Mouse (Mus musculus) kidney, adult 11 months (tissue): ENCODE data around the gene 4921504E06Rik.

Experiments
- DNase-seq: peaks from one replicate; pipeline ENCODE4 v3.0.0; 2022

Gene 4921504E06Rik

GRCm38 (mm10) chr2:19553821-19554592 is at the start of gene 4921504E06Rik:
Gene 4921504E06Rik (minus strand): TSS chr2:19553914.
- DNase-seq = peak; percentile 84

GRCm38 (mm10) chr2:19601386-19601925 is 47.7 kb upstream of the 4921504E06Rik start:
- no peak for DNase-seq

GRCm38 (mm10) chr2:19600860-19601259 is 47.1 kb upstream of the 4921504E06Rik start:
- DNase-seq = no peak

GRCm38 (mm10) chr2:19599801-19600200 is 46.1 kb upstream of the 4921504E06Rik start:
- DNase-seq = no peak

- DNase-seq = peak; percentile 6
Measured at GRCm38 (mm10) chr2:19596988-19597387, 43.3 kb upstream of the 4921504E06Rik start.

GRCm38 (mm10) chr2:19596426-19596825 is 42.7 kb upstream of the 4921504E06Rik start:
- no peak for DNase-seq

GRCm38 (mm10) chr2:19594856-19595255 is 41.1 kb upstream of the 4921504E06Rik start:
- DNase-seq = no peak

- no peak for DNase-seq
Measured at GRCm38 (mm10) chr2:19579846-19580245, 26.1 kb upstream of the 4921504E06Rik start.

- DNase-seq = no peak
Measured at GRCm38 (mm10) chr2:19579180-19579579, 25.5 kb upstream of the 4921504E06Rik start.

GRCm38 (mm10) chr2:19562114-19562829 is 8.6 kb upstream of the 4921504E06Rik start:
- DNase-seq = no peak

- DNase-seq = no peak
Measured at GRCm38 (mm10) chr2:19560654-19561053, 6.9 kb upstream of the 4921504E06Rik start.

- peak; percentile 59 for DNase-seq
Measured at GRCm38 (mm10) chr2:19560071-19560470, 6.4 kb upstream of the 4921504E06Rik start.

- DNase-seq = no peak
Measured at GRCm38 (mm10) chr2:19551396-19551795, 2.3 kb downstream of the 4921504E06Rik start.

- DNase-seq = no peak
Measured at GRCm38 (mm10) chr2:19540906-19541305, 12.8 kb downstream of the 4921504E06Rik start.

GRCm38 (mm10) chr2:19529428-19529827 is 24.3 kb downstream of the 4921504E06Rik start:
- no peak for DNase-seq

GRCm38 (mm10) chr2:19528797-19529196 is 24.9 kb downstream of the 4921504E06Rik start:
- DNase-seq = peak; percentile 37

- DNase-seq = peak; percentile 30
Measured at GRCm38 (mm10) chr2:19524071-19524470, 29.6 kb downstream of the 4921504E06Rik start.

GRCm38 (mm10) chr2:19521662-19522061 is 32.1 kb downstream of the 4921504E06Rik start:
- DNase-seq = peak; percentile 15

- DNase-seq = no peak
Measured at GRCm38 (mm10) chr2:19520617-19521016, 33.1 kb downstream of the 4921504E06Rik start.

GRCm38 (mm10) chr2:19519768-19520167 is 33.9 kb downstream of the 4921504E06Rik start:
- peak; percentile 49 for DNase-seq

GRCm38 (mm10) chr2:19517952-19518351 is 35.8 kb downstream of the 4921504E06Rik start:
- DNase-seq = no peak

- peak; percentile 61 for DNase-seq
Measured at GRCm38 (mm10) chr2:19512381-19512780, 41.3 kb downstream of the 4921504E06Rik start.

- DNase-seq = no peak
Measured at GRCm38 (mm10) chr2:19511032-19511431, 42.7 kb downstream of the 4921504E06Rik start.

- no peak for DNase-seq
Measured at GRCm38 (mm10) chr2:19505744-19506143, 48.0 kb downstream of the 4921504E06Rik start.
